Mouse (Mus musculus) CH12.LX (cell line): ENCODE measurements at regions not wholly inside any gene's neighbourhood (a gene's known extent, or its start where the extent isn't known, plus 50 kb on each side); places are given as distances from the start of the nearest gene placed in this dataset.

Experiments
- DNase-seq: peaks from one replicate; pipeline ENCODE4 v3.0.0-alpha.2; 2013; ENCODE audit errors: extremely low read depth
- H3K27ac ChIP-seq: 2 replicates; pipeline ENCODE4 v1.5.1; 2012; ENCODE audit warnings: low read depth, mild to moderate bottlenecking, control low read depth, moderate library complexity; ENCODE audit not compliant: insufficient read depth
- H3K27me3 ChIP-seq: replicated peaks from 2 replicates; pipeline ENCODE3; 2012; ENCODE audit warnings: inconsistent platforms
- H3K36me3 ChIP-seq, 2 experiments: replicated peaks in 1 of 2; 2 replicates each; pipeline versions ENCODE3 to v1.6.1; 2012; ENCODE audit warnings: inconsistent platforms in 1 of 2, low read length in 1 of 2, mild to moderate bottlenecking in 1 of 2, mixed read lengths in 1 of 2, moderate library complexity in 1 of 2; ENCODE audit not compliant: control insufficient read depth in 1 of 2, insufficient read depth in 1 of 2
- H3K4me1 ChIP-seq, 2 experiments: 2 replicates each; pipeline ENCODE4 v1.6.1; 2012; ENCODE audit warnings: inconsistent platforms in 1 of 2, moderate library complexity in 1 of 2; ENCODE audit not compliant: insufficient read depth in 2 of 2, control insufficient read depth in 1 of 2
- H3K4me2 ChIP-seq: 2 replicates; pipeline ENCODE4 v1.6.1; 2012; ENCODE audit warnings: low read depth, mild to moderate bottlenecking, control low read depth; ENCODE audit not compliant: poor library complexity, insufficient read depth, severe bottlenecking
- H3K4me3 ChIP-seq, 3 experiments: fragments of 150-350 bp in 1 of 3; sonication (generic) in 1 of 3; replicated peaks in 1 of 3; 2 replicates each; pipeline versions ENCODE3 to v1.5.1; 2011 to 2012; ENCODE audit warnings: low read depth in 2 of 3, low read length in 2 of 3, mild to moderate bottlenecking in 2 of 3, moderate library complexity in 2 of 3, control low read depth in 1 of 3, improper control_type of control experiment in 1 of 3, inconsistent platforms in 1 of 3, mixed read lengths in 1 of 3; ENCODE audit not compliant: poor library complexity in 1 of 3
- H3K79me2 ChIP-seq: replicated peaks from 2 replicates; pipeline ENCODE4 v1.6.1; 2012; ENCODE audit warnings: mild to moderate bottlenecking, moderate library complexity; ENCODE audit not compliant: control insufficient read depth, poor library complexity, insufficient read depth, severe bottlenecking; ENCODE audit errors: extremely low read depth
- H3K9ac ChIP-seq: 2 replicates; pipeline ENCODE4 v1.6.1; 2012; ENCODE audit warnings: low read depth, mild to moderate bottlenecking, control low read depth, moderate library complexity; ENCODE audit not compliant: insufficient read depth
- H3K9me3 ChIP-seq: replicated peaks from 2 replicates; pipeline ENCODE3; 2012; ENCODE audit warnings: low read length, inconsistent platforms, mixed read lengths
- CHD1 ChIP-seq: IDR thresholded peaks from 2 replicates; pipeline ENCODE4 v1.6.1; 2012; ENCODE audit warnings: low read depth, low read length, improper control_type of control experiment, inconsistent platforms
- CTCF ChIP-seq, 2 experiments: IDR thresholded peaks in 1 of 2; conservative IDR thresholded peaks in 1 of 2; 2 replicates each; pipeline ENCODE4 v1.5.1; 2011 to 2012; ENCODE audit warnings: low read depth in 2 of 2, low read length in 2 of 2, improper control_type of control experiment in 1 of 2, inconsistent platforms in 1 of 2, mild to moderate bottlenecking in 1 of 2, moderate library complexity in 1 of 2
- ELF1 ChIP-seq: IDR thresholded peaks from 2 replicates; pipeline ENCODE4 v1.6.1; 2014; ENCODE audit warnings: low read depth, mild to moderate bottlenecking, inconsistent platforms, low read length, improper control_type of control experiment
- EP300 ChIP-seq: IDR thresholded peaks from 2 replicates; pipeline ENCODE4 v1.6.1; 2011; ENCODE audit warnings: low read length, improper control_type of control experiment
- GABPA ChIP-seq: IDR thresholded peaks from 2 replicates; pipeline ENCODE4 v1.6.1; 2012; ENCODE audit warnings: low read depth, low read length, improper control_type of control experiment, inconsistent platforms; ENCODE audit not compliant: insufficient replicate concordance
- IRF4 ChIP-seq: IDR thresholded peaks from 2 replicates; pipeline ENCODE4 v1.6.1; 2014; ENCODE audit warnings: low read depth, mild to moderate bottlenecking, inconsistent platforms, low read length, improper control_type of control experiment
- JUN ChIP-seq: IDR thresholded peaks from 2 replicates; pipeline ENCODE4 v1.6.1; 2011; ENCODE audit warnings: low read depth, mild to moderate bottlenecking, low read length, improper control_type of control experiment, moderate library complexity; ENCODE audit not compliant: insufficient read depth
- JUND ChIP-seq: conservative IDR thresholded peaks from 2 replicates; pipeline ENCODE4 v1.6.1; 2011; ENCODE audit warnings: low read depth, low read length, improper control_type of control experiment
- KAT2A ChIP-seq: IDR thresholded peaks from 2 replicates; pipeline ENCODE4 v1.6.1; 2012; ENCODE audit warnings: low read length, improper control_type of control experiment, inconsistent platforms; ENCODE audit not compliant: insufficient replicate concordance
- MAFK ChIP-seq: IDR thresholded peaks from 2 replicates; pipeline ENCODE4 v1.6.1; 2011; ENCODE audit warnings: low read length, improper control_type of control experiment; ENCODE audit not compliant: insufficient replicate concordance
- MAX ChIP-seq: IDR thresholded peaks from 2 replicates; pipeline ENCODE4 v1.6.1; 2011; ENCODE audit warnings: low read length, improper control_type of control experiment
- MEF2A ChIP-seq: IDR thresholded peaks from 2 replicates; pipeline ENCODE4 v1.6.1; 2014; ENCODE audit warnings: low read depth, mild to moderate bottlenecking, inconsistent platforms, low read length, improper control_type of control experiment, borderline replicate concordance
- MYC ChIP-seq: IDR thresholded peaks from 2 replicates; pipeline ENCODE4 v1.6.1; 2011; ENCODE audit warnings: low read depth, mild to moderate bottlenecking, improper control_type of control experiment, low read length
- NELFE ChIP-seq: IDR thresholded peaks from 2 replicates; pipeline ENCODE4 v1.6.1; 2011; ENCODE audit warnings: low read depth, low read length, improper control_type of control experiment
- NRF1 ChIP-seq: IDR thresholded peaks from 2 replicates; pipeline ENCODE4 v1.6.1; 2014; ENCODE audit warnings: low read depth, mild to moderate bottlenecking, inconsistent platforms, low read length, improper control_type of control experiment, moderate library complexity
- PAX5 ChIP-seq: IDR thresholded peaks from 2 replicates; pipeline ENCODE4 v1.6.1; 2012; ENCODE audit warnings: low read length, inconsistent platforms, mixed read lengths
- POLR2A ChIP-seq: IDR thresholded peaks from 2 replicates; pipeline ENCODE4 v1.6.1; 2011; ENCODE audit warnings: low read depth, mild to moderate bottlenecking, improper control_type of control experiment, low read length
- POLR2AphosphoS2 ChIP-seq: IDR thresholded peaks from 2 replicates; pipeline ENCODE4 v1.6.1; 2011; ENCODE audit warnings: low read depth, low read length, improper control_type of control experiment
- RAD21 ChIP-seq: IDR thresholded peaks from 2 replicates; pipeline ENCODE4 v1.6.1; 2011; ENCODE audit warnings: low read depth, mild to moderate bottlenecking, low read length, improper control_type of control experiment, moderate library complexity
- SMC3 ChIP-seq: IDR thresholded peaks from 2 replicates; pipeline ENCODE4 v1.6.1; 2011; ENCODE audit warnings: low read depth, low read length, improper control_type of control experiment
- TCF12 ChIP-seq: IDR thresholded peaks from 2 replicates; pipeline ENCODE4 v1.6.1; 2014; ENCODE audit warnings: low read depth, mild to moderate bottlenecking, inconsistent platforms, low read length, improper control_type of control experiment
- UBTF ChIP-seq: IDR thresholded peaks from 2 replicates; pipeline ENCODE4 v1.6.1; 2012; ENCODE audit warnings: low read depth, mild to moderate bottlenecking, inconsistent platforms, low read length, improper control_type of control experiment, moderate library complexity
- USF1 ChIP-seq: IDR thresholded peaks from 2 replicates; pipeline ENCODE4 v1.6.1; 2014; ENCODE audit warnings: low read depth, mild to moderate bottlenecking, inconsistent platforms, low read length, improper control_type of control experiment
- USF2 ChIP-seq: conservative IDR thresholded peaks from 2 replicates; pipeline ENCODE4 v1.6.1; 2011; ENCODE audit warnings: low read depth, low read length, improper control_type of control experiment
- ZC3H11A ChIP-seq: IDR thresholded peaks from 2 replicates; pipeline ENCODE4 v1.6.1; 2012; ENCODE audit warnings: low read depth, mild to moderate bottlenecking, inconsistent platforms, low read length, improper control_type of control experiment
- ZMIZ1 ChIP-seq: IDR thresholded peaks from 2 replicates; pipeline ENCODE4 v1.6.1; 2012; ENCODE audit warnings: low read depth, mild to moderate bottlenecking, inconsistent platforms, low read length, improper control_type of control experiment
- dilution Hi-C: fragments of 300-500 bp; cut with MboI; formaldehyde crosslinking; loops from 2 replicates; pipeline ENCODE4 v1.14.3; 2020; ENCODE audit warnings: low sequenced_read_pairs; ENCODE audit not compliant: extremely low pct_unique_long_range_greater_than_20kb, extremely low pct_ligation_motif_present
- in situ Hi-C: fragments of 300-500 bp; cut with MboI; formaldehyde crosslinking; loops from 3 replicates; pipeline ENCODE4 v1.14.3; 2019; ENCODE audit warnings: low sequenced_read_pairs, low pct_ligation_motif_present, low pct_unique_long_range_greater_than_20kb, mixed read lengths

DNA sequence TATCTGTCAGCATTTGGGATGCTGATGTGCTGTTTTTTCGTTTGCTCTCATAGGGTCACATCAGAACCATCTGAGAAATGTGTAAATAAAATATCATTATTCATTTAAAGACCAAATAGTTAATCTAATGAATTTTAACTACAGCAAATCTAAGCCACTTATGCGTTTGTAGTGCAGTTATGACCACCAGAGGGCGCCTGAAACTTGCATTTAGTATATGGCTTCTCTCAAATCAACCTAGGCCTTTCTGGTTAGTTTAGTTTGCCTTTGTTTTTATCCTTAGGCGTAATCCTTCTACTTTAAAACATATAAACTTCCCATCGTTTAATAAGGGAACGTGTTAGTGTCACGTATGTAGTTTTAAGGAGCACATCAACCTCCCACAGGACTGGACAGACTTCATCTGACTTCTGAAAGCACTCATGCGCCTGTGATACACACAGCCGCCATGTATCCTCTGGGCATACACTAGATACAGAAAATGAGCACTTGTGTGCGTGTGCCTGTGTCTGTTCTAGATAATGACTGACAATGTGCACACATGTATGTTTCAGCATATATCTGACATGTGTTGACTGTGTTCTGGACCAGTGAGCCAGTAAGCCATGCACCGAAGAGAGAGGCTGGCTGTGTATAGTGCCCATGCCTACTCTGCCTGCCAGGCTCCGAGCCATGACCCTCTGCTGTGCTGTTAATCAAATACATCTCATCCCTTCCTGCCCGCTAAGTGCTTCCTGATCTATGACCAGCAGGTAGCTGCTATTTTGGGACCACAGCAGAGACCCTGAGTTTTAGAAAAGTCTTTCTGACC is 169.4 kb downstream of the Thbs2 start (continued):
- TF ChIP-seq USF2 (no peak), NRF1 (no peak), SMC3 (peak; percentile 87), PAX5 (no peak), ZMIZ1 (no peak), POLR2A (no peak), MAFK (no peak)

DNA sequence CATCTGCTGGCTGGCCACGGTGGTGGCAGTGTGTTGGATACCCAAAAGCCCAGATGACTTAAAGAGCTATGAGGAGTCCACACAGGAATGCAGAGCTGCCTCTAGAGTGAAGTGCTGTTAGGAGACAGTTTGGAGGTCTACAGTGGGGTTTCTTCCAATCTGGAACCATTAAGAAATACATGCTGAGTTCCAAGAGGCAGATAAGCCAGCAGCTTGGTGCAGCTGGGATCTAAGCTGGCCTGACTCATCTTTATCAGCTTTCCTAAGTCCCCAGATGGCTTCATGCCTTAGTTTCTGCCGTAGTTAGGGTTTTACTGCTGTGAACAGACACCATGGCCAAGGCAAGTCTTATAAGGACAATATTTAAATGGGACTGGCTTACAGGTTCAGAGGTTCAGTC is 172.0 kb downstream of the Thbs2 start:
- H3K27me3 ChIP-seq: peaks cover 5% of the 10 kb centered on the region
- dilution Hi-C loops: no loop called here
- H3K27ac ChIP-seq: no peak overlapping the region
- H3K9me3 ChIP-seq: no peaks in the 10 kb centered on the region
- H3K79me2 ChIP-seq: no peaks in the 10 kb centered on the region
- no peak overlapping the region for H3K4me2 ChIP-seq
- no peak for DNase-seq
- no peak for TF ChIP-seq MEF2A
- TF ChIP-seq JUND: no peak
- TF ChIP-seq NELFE: no peak
- TF ChIP-seq PAX5: no peak
- TF ChIP-seq ELF1: no peak
- no peak for TF ChIP-seq RAD21
- no peak for TF ChIP-seq EP300
- no peak for TF ChIP-seq UBTF
- TF ChIP-seq SMC3: no peak
- no peak for TF ChIP-seq MAX
- TF ChIP-seq NRF1: no peak
- TF ChIP-seq MYC: no peak
- H3K4me1 ChIP-seq: peaks cover 0 to 16% of the 10 kb centered on the region in 2 experiments; a peak in 2 of 4 replicates
- H3K36me3 ChIP-seq: no peaks in the 10 kb centered on the region
- no peak overlapping the region for H3K9ac ChIP-seq
- in situ Hi-C loops: loop anchor here (25.0 kb wide), 1 partner anchor 235 kb away; the partner anchor contains the start of gene Smoc2
- no peak overlapping the region for H3K4me3 ChIP-seq

DNA sequence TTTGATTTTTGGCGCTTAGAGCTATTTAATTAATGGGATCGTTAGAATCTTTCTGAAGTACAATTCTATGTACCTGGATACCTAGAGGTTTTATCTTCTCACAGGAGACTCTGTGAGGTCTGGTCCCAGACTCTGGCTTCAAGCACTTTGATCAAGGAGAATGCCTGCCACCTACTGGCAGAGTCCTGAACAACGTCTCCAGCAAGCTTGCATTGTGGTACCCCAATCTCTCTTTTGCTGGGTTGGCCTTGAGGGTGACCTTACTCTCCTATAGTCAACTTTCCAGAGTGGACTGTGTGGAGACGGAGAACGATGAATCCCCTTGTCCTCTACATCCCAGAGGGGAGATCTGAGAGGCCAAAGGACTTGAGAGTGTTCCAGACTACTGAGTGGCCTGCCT is 173.5 kb downstream of the Thbs2 start:
- Histone ChIP-seq H3K4me3 (no peak overlapping the region), H3K9ac (no peak overlapping the region), H3K9me3 (no peaks in the 10 kb centered on the region), H3K4me1 (peaks cover 0 to 19% of the 10 kb centered on the region in 2 experiments; a peak in 2 of 4 replicates), H3K79me2 (no peaks in the 10 kb centered on the region), H3K4me2 (no peak overlapping the region), H3K27me3 (peaks cover 5% of the 10 kb centered on the region), H3K27ac (no peak overlapping the region), H3K36me3 (no peaks in the 10 kb centered on the region)
- dilution Hi-C loops: no loop called here
- in situ Hi-C loops: loop anchor here (25.0 kb wide), 1 partner anchor 233 kb away; the partner anchor contains the start of gene Smoc2
- peak; percentile 83 for TF ChIP-seq RAD21
- TF ChIP-seq CTCF (conservative IDR thresholded peaks at IDR 0.05 in 1 of 2, IDR thresholded peaks at IDR 0.05 in 1 of 2; ENCODE audit: low read depth in 2 of 2, low read length in 2 of 2): peak; percentile 78 to 85
- TF ChIP-seq ELF1: no peak
- no peak for TF ChIP-seq KAT2A
- TF ChIP-seq CHD1: no peak
- TF ChIP-seq JUN: no peak
- peak; percentile 72 for TF ChIP-seq SMC3
- TF ChIP-seq POLR2AphosphoS2: no peak
- TF ChIP-seq USF1: no peak
- TF ChIP-seq IRF4: 0 out of 2 replicates have a peak, but pooled peaks have one; percentile 21
- TF ChIP-seq GABPA: no peak
- peak; percentile 18; the same call in 1 of the 2 replicates for TF ChIP-seq ZC3H11A
- TF ChIP-seq JUND: no peak
- TF ChIP-seq TCF12: 0 out of 2 replicates have a peak, but pooled peaks have one; percentile 15
- peak; percentile 57 for DNase-seq
